Mouse (Mus musculus) hindbrain, embryonic 16.5 days (tissue): Measurements from ENCODE around the gene A230050P20Rik. TPM values are rescaled to one million over a fixed set of nuclear protein-coding genes. Genes with fewer than 3 reads are reported as not detected.
A peak's percentile ranks its signal among the peaks of the same experiment; 100 is the strongest.

ENCODE experiments used
- ATAC-seq: fragments of 200-750 bp; cut with Nextera tagmentation; 2 replicates; pipeline ENCODE4 v1.8.0; 2017; ENCODE audit warnings: moderate TSS enrichment, moderate library complexity
- H3K27ac ChIP-seq: fragments of 300-500 bp; sonication (generic); 2 replicates; pipeline ENCODE4 v1.5.1; 2014; ENCODE audit warnings: low read depth, mild to moderate bottlenecking, control low read depth, low read length, moderate library complexity
- H3K27me3 ChIP-seq: fragments of 300-500 bp; sonication (generic); replicated peaks from 2 replicates; pipeline ENCODE4 v1.6.1; 2014; ENCODE audit warnings: low read length; ENCODE audit not compliant: control insufficient read depth, insufficient read depth
- H3K36me3 ChIP-seq: fragments of 300-500 bp; sonication (generic); 2 replicates; pipeline ENCODE4 v1.6.1; 2014; ENCODE audit warnings: mild to moderate bottlenecking, low read length, moderate library complexity, mixed read lengths; ENCODE audit not compliant: control insufficient read depth, insufficient read depth
- H3K4me1 ChIP-seq: fragments of 300-500 bp; sonication (generic); 2 replicates; pipeline ENCODE4 v1.6.1; 2014; ENCODE audit warnings: low read depth, low read length; ENCODE audit not compliant: control insufficient read depth, insufficient read depth
- H3K4me2 ChIP-seq: fragments of 300-500 bp; sonication (generic); 2 replicates; pipeline ENCODE4 v1.6.1; 2014; ENCODE audit warnings: mild to moderate bottlenecking, low read length, control low read depth, moderate library complexity
- H3K4me3 ChIP-seq: fragments of 300-500 bp; sonication (generic); 2 replicates; pipeline ENCODE4 v1.5.1; 2014; ENCODE audit warnings: mild to moderate bottlenecking, low read length, control low read depth, moderate library complexity
- H3K9ac ChIP-seq: fragments of 300-500 bp; sonication (generic); 2 replicates; pipeline ENCODE4 v1.6.1; 2014; ENCODE audit warnings: low read depth, mild to moderate bottlenecking, control low read depth, low read length, moderate library complexity
- H3K9me3 ChIP-seq: fragments of 300-500 bp; sonication (generic); 2 replicates; pipeline ENCODE4 v1.6.1; 2014; ENCODE audit warnings: mild to moderate bottlenecking, low read length, moderate library complexity; ENCODE audit not compliant: control insufficient read depth
- WGBS: fragments of 180-500 bp; shearing (Covaris S2); extraction: QIAGEN DNeasy Blood & Tissue Kit; methylation state at CpG from one replicate; pipeline ENCODE4 v1.1.7; 2014; 5-methylcytosine and 5-hydroxymethylcytosine counted together
- polyA plus RNA-seq: library from polyadenylated mRNA; unstranded; fragments of >200 nt; fragmentation: Nextera tagmentation; extraction: Ambion mirVana; gene quantifications from 2 replicates; pipeline ENCODE4 v1.2.1, GENCODE M21; 2015

The A230050P20Rik gene
- polyA plus RNA-seq, 1 experiment from 2014 or later = 22.6 TPM

DNA sequence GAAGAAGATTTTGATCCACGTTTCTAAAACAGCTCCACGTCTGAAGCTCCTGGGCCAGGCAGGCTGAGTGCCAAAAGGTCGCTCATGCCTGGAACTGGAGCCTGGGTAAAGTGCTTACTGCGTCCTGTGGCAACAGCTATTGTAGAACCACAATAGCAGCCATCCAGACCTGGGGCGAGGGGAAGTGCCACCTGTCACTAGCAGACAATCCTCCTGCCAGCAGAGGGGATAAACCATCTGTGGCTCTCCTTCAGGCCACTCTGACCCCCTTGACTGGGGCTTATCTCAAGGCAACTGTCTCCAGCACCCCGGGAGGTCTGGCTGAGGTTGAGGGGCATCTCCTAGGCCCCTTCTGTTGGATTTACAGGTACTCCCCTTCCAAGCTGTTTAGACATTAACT is 29.5 kb upstream of the A230050P20Rik start:
- ATAC-seq = no peak
- WGBS = 48% methylated on average over 6 of the region's 6 CpGs
- Histone ChIP-seq H3K36me3 (no peaks in the 10 kb centered on the region), H3K4me2 (no peak overlapping the region), H3K27ac (no peak overlapping the region), H3K9me3 (no peaks in the 10 kb centered on the region), H3K4me1 (no peaks in the 10 kb centered on the region), H3K27me3 (no peaks in the 10 kb centered on the region), H3K9ac (no peak overlapping the region), H3K4me3 (no peak overlapping the region)

DNA sequence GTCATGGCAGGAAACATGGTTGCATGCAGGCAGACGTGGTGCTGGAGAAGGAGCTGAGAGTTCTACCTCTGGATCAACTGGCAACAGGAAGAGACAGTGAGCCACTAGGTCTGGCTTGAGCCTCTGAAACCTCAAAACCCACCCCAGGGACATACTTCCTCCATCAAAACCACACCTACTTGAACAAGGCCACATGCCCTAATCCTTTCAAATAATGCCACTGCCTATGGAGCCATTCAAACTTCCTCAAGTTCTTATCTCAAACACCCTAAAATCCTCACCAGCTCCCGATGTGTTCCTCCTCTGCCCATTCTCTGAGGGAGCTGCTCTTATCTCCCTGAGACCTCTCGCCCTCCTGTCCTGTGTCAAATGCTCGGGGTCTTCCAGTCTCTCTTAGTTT is 26.2 kb upstream of the A230050P20Rik start:
- Histone ChIP-seq H3K4me2 (no peak overlapping the region), H3K27me3 (no peaks in the 10 kb centered on the region), H3K36me3 (no peaks in the 10 kb centered on the region), H3K4me1 (no peaks in the 10 kb centered on the region), H3K9me3 (no peaks in the 10 kb centered on the region), H3K4me3 (no peak overlapping the region), H3K9ac (no peak overlapping the region), H3K27ac (no peak overlapping the region)
- 76% methylated on average over 4 of the region's 4 CpGs for WGBS
- ATAC-seq = no peak

GRCm38 (mm10) chr9:20842670-20843069 is 25.8 kb upstream of the A230050P20Rik start:
- Histone ChIP-seq H3K9me3 (no peaks in the 10 kb centered on the region), H3K9ac (no peak overlapping the region), H3K4me3 (no peak overlapping the region), H3K4me2 (no peak overlapping the region), H3K27me3 (no peaks in the 10 kb centered on the region), H3K36me3 (no peaks in the 10 kb centered on the region), H3K27ac (no peak overlapping the region), H3K4me1 (no peaks in the 10 kb centered on the region)
- 13% methylated on average over 2 of the region's 2 CpGs for WGBS
- ATAC-seq = 0 out of 2 replicates have a peak, but pooled peaks have one; percentile 27

- Histone ChIP-seq H3K36me3 (no peaks in the 10 kb centered on the region), H3K4me2 (no peak overlapping the region), H3K9ac (no peak overlapping the region), H3K27ac (no peak overlapping the region), H3K27me3 (no peaks in the 10 kb centered on the region), H3K4me1 (no peaks in the 10 kb centered on the region), H3K4me3 (no peak overlapping the region), H3K9me3 (no peaks in the 10 kb centered on the region)
- no peak for ATAC-seq
- 90% methylated on average over 2 of the region's 2 CpGs for WGBS
Observed at GRCm38 (mm10) chr9:20850179-20850578, 18.3 kb upstream of the A230050P20Rik start.

DNA sequence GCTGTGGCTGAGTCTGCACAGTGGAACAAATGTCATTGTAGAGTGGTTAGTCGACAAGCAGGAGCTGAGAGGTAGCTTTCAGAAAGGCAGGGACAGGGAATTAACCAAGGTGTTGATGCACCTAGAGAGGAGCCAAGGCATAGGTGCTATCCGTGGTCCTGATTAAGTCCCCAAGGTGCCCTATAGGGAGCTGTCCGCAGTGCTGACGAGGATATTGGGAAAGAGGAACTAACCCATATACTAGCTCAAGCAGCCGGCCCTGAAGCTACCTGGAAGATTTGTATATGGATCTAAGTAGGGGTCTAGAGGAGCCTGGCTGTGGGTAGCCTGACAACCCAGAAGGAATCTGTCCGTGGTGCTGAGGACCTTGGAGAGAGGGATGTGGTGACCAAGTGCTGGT is 11.3 kb upstream of the A230050P20Rik start:
- whole genome bisulfite sequencing = 8% methylated on average over 6 of the region's 6 CpGs
- Histone ChIP-seq H3K27ac (no peak overlapping the region), H3K27me3 (no peaks in the 10 kb centered on the region), H3K4me2 (no peak overlapping the region), H3K9me3 (no peaks in the 10 kb centered on the region), H3K36me3 (no peaks in the 10 kb centered on the region), H3K4me3 (no peak overlapping the region), H3K9ac (no peak overlapping the region), H3K4me1 (no peaks in the 10 kb centered on the region)
- no peak for ATAC-seq

DNA sequence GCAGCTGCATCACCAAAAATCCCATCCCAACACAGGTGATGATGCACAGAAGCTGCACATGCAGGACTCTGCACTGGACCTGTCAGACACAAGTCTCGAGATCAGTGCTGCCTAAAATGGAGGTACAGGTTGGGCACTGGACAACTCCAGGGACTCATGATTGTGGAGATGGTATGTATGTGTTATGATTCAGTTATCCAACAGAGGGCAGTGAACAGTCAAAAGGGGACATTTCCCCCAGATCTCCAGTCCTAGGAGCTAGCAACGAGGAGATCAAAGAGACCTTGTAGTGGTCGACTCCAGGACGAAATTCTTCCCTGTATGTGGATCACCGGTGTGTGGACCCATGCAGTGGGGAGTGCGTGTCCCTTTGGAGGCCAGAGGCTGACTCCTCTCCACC is 8.5 kb upstream of the A230050P20Rik start:
- WGBS = 52% methylated on average over 6 of the region's 6 CpGs
- H3K4me1 ChIP-seq = no peaks in the 10 kb centered on the region
- no peaks in the 10 kb centered on the region for H3K9me3 ChIP-seq
- no peak overlapping the region for H3K9ac ChIP-seq
- no peaks in the 10 kb centered on the region for H3K36me3 ChIP-seq
- no peak overlapping the region for H3K4me2 ChIP-seq
- no peak overlapping the region for H3K4me3 ChIP-seq
- H3K27me3 ChIP-seq = no peaks in the 10 kb centered on the region
- ATAC-seq = no peak
- H3K27ac ChIP-seq = no peak overlapping the region

DNA sequence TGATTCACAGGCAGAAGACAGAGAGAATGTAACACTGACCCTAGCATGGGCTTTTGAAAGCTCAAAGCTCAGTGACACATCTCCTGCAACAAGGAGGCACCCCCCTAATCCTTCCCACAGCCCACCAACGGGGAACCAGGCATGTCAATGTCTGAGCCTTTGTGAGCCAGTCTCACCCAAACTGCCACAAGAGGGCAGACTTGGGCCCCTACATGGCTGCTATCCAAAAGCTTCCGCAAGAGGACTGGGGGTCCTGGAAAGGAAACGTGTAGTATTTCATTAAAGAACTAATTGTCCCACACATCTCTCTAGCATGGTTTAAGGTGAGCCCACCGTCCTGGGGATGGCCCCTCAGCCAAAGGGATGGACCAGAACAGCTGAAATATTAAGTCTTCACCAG is 6.6 kb upstream of the A230050P20Rik start:
- Histone ChIP-seq H3K9ac (no peak overlapping the region), H3K9me3 (no peaks in the 10 kb centered on the region), H3K27me3 (no peaks in the 10 kb centered on the region), H3K4me1 (no peaks in the 10 kb centered on the region), H3K4me3 (no peak overlapping the region), H3K36me3 (no peaks in the 10 kb centered on the region), H3K27ac (no peak overlapping the region), H3K4me2 (no peak overlapping the region)
- no peak for ATAC-seq
- WGBS = 9% methylated on average over 4 of the region's 4 CpGs

DNA sequence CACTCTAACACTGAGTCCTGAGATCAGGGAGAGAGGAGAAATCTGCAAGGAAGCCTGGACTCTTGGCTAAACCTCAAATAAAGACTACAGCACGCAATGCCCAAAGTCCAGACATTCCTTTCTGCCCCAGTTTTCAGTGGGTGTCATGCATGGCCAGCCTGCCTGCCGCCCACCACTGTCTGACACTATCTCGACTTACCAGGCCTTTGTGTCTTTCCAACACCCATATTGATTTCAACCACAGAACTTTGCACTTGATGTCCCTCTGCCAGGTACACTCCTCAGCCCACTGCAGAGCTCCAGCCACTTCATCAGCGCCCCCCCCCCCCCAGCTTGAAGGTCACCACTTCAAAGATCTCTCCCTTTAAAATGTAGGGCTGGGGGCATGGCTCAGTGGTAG is 6.2 kb upstream of the A230050P20Rik start:
- H3K36me3 ChIP-seq = no peaks in the 10 kb centered on the region
- no peak overlapping the region for H3K4me2 ChIP-seq
- H3K9ac ChIP-seq = no peak overlapping the region
- no peak overlapping the region for H3K27ac ChIP-seq
- no peaks in the 10 kb centered on the region for H3K27me3 ChIP-seq
- WGBS = 47% methylated on average over 4 of the region's 4 CpGs
- no peak for ATAC-seq
- no peaks in the 10 kb centered on the region for H3K4me1 ChIP-seq
- H3K9me3 ChIP-seq = no peaks in the 10 kb centered on the region
- no peak overlapping the region for H3K4me3 ChIP-seq

GRCm38 (mm10) chr9:20866879-20867278 is 1.6 kb upstream of the A230050P20Rik start:
- Histone ChIP-seq H3K27ac (no peak overlapping the region), H3K4me1 (0 out of 2 replicates have a peak, but pooled peaks cover 2% of the 10 kb centered on the region), H3K36me3 (no peaks in the 10 kb centered on the region), H3K9ac (no peak overlapping the region), H3K4me3 (no peak overlapping the region), H3K9me3 (no peaks in the 10 kb centered on the region), H3K4me2 (no peak overlapping the region), H3K27me3 (peaks cover 23% of the 10 kb centered on the region)
- no peak for ATAC-seq
- WGBS = 61% methylated on average over 3 of the region's 3 CpGs

GRCm38 (mm10) chr9:20869246-20869645 is 804 bp downstream of the A230050P20Rik start:
- Histone ChIP-seq H3K9me3 (no peaks in the 10 kb centered on the region), H3K4me3 (peak overlapping the region; percentile 47), H3K9ac (no peak overlapping the region; the same call in 1 of the 2 replicates), H3K36me3 (no peaks in the 10 kb centered on the region), H3K4me1 (0 out of 2 replicates have a peak, but pooled peaks cover 2% of the 10 kb centered on the region), H3K27ac (no peak overlapping the region), H3K4me2 (peak overlapping the region; percentile 57), H3K27me3 (peaks cover 23% of the 10 kb centered on the region)
- 6% methylated on average over 19 of the region's 19 CpGs for WGBS
- ATAC-seq = no peak
